Mouse (Mus musculus): ENCODE data around the gene Cemip2. TPM values are rescaled to one million over a fixed set of nuclear protein-coding genes. Genes with fewer than 3 reads are reported as not detected.

Cemip2 gene
- polyA plus RNA-seq, 1 experiment from 2014 or later = 41.2 TPM

DNA sequence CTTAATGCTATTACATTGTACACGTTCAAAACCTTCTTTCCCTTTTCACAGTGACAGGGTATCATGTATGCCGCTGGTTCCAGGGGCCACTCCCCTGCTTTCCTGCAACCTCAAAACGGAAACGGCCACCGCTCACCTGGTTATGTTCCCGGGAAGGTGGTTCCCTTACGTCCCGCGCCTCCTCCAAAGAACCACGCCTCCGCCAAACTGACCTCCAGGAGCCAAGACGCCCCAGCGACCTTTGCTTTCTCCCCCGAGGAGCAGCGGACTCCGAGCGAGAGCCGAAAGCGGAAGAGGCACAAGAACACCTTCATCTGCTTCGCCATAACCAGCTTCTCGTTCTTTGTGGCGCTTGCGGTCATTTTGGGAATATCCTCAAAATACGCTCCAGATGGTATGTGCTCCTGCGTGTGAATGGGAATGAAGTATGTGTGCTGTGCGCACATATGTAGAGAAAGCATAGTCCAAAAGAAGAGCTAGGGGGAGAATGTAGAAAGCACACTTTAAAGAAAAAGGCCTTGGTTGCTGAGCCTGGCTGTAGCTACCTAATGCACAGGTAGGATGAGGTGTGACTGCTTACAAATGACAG is 14.5 kb downstream of the Cemip2 start:
- H3K9ac ChIP-seq = no peak overlapping the region
- H3K27me3 ChIP-seq = no peaks in the 10 kb centered on the region
- no peak overlapping the region for H3K4me3 ChIP-seq
- peaks cover 18% of the 10 kb centered on the region for H3K36me3 ChIP-seq
- H3K9me3 ChIP-seq (replicated peaks) = no peaks in the 10 kb centered on the region
- peaks cover 3% of the 10 kb centered on the region for H3K4me1 ChIP-seq (replicated peaks)
- H3K27ac ChIP-seq = no peak overlapping the region
- WGBS = 91% methylated on average over 26 of the region's 26 CpGs
- no peak for ATAC-seq (replicated peaks; ENCODE audit: insufficient number of reproducible peaks, insufficient read depth, low FRiP score, low read depth)
- H3K4me2 ChIP-seq = no peak overlapping the region

DNA sequence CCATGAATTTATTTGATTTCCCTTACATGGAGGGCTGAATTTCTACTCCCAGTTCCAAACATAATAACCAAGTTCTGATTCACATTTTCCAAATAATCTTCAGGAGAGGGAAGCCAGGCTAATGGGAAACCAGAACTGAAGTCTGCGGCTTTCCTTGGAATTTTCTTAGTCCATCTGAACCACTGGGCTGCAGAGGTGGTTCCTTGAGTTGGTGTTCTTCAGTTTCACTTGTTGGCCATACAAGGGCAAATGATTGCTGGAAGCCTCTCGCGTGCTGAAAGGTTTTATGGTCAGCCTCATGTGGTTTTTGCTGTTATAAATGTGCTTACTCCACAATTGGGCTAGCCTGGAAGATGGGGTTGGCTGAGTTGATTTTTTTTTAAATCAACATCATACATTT is 16.4 kb downstream of the Cemip2 start:
- no peak overlapping the region for H3K4me3 ChIP-seq
- no peak overlapping the region for H3K4me2 ChIP-seq
- H3K36me3 ChIP-seq = peaks cover 33% of the 10 kb centered on the region
- WGBS = 94% methylated on average over 3 of the region's 3 CpGs
- no peaks in the 10 kb centered on the region for H3K27me3 ChIP-seq
- no peak overlapping the region for H3K9ac ChIP-seq
- no peak overlapping the region for H3K27ac ChIP-seq
- H3K4me1 ChIP-seq (replicated peaks) = peaks cover 13% of the 10 kb centered on the region
- no peak for ATAC-seq (replicated peaks; ENCODE audit: insufficient number of reproducible peaks, insufficient read depth, low FRiP score, low read depth)
- no peaks in the 10 kb centered on the region for H3K9me3 ChIP-seq (replicated peaks)

DNA sequence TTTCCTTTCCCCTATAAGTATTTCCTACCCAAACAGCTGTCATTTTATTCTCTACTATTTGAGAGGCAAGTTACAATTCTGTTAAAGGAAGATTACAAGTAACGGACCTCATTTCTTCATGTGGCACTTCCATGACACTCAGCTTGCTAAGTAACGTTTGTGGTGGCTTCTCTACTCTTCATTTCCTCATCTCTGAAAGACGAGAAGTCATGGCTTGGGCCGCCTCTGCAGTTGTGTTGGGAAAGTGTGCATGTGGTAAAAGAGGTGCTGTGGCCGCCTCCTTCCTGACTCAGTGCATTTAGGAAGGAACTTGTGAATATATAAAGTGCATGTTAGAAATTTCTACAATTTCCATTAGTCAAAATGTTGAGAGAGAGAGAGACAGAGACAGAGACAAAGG is 18.2 kb downstream of the Cemip2 start:
- Histone ChIP-seq H3K9me3 (replicated peaks) (no peaks in the 10 kb centered on the region), H3K27me3 (no peaks in the 10 kb centered on the region), H3K9ac (no peak overlapping the region), H3K4me2 (no peak overlapping the region), H3K36me3 (peaks cover 43% of the 10 kb centered on the region), H3K4me1 (replicated peaks) (peaks cover 18% of the 10 kb centered on the region), H3K27ac (no peak overlapping the region), H3K4me3 (no peak overlapping the region)
- ATAC-seq (replicated peaks; ENCODE audit: insufficient number of reproducible peaks, insufficient read depth, low FRiP score, low read depth) = no peak
- 78% methylated on average over 5 of the region's 5 CpGs for WGBS

DNA sequence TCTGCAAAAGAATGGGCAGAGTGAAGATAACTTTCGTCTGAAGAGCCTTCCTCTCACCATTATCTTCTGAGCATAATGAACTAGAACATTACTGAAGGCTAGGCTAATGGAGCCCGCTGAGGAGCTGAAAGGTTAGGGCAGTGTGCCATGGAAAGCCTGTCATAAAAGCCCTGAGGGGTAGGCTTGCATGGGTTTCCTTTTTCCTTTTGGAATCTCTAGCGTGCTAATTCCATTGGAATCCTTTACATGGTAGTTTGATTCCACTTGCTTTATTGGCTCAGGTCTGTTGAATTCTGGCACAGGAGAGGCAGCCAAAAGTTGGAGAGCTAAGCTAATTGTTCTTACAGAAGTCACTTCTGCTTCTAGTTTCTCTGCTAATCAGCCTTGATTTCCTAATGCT is 20.6 kb downstream of the Cemip2 start:
- no peak for ATAC-seq (replicated peaks; ENCODE audit: insufficient number of reproducible peaks, insufficient read depth, low FRiP score, low read depth)
- H3K4me1 ChIP-seq (replicated peaks) = peaks cover 18% of the 10 kb centered on the region
- H3K4me2 ChIP-seq = no peak overlapping the region
- no peaks in the 10 kb centered on the region for H3K9me3 ChIP-seq (replicated peaks)
- H3K36me3 ChIP-seq = peaks cover 56% of the 10 kb centered on the region
- peak overlapping the region; percentile 10 for H3K27ac ChIP-seq
- WGBS = 38% methylated on average over 3 of the region's 3 CpGs
- no peak overlapping the region for H3K4me3 ChIP-seq
- no peak overlapping the region for H3K9ac ChIP-seq
- H3K27me3 ChIP-seq = no peaks in the 10 kb centered on the region

DNA sequence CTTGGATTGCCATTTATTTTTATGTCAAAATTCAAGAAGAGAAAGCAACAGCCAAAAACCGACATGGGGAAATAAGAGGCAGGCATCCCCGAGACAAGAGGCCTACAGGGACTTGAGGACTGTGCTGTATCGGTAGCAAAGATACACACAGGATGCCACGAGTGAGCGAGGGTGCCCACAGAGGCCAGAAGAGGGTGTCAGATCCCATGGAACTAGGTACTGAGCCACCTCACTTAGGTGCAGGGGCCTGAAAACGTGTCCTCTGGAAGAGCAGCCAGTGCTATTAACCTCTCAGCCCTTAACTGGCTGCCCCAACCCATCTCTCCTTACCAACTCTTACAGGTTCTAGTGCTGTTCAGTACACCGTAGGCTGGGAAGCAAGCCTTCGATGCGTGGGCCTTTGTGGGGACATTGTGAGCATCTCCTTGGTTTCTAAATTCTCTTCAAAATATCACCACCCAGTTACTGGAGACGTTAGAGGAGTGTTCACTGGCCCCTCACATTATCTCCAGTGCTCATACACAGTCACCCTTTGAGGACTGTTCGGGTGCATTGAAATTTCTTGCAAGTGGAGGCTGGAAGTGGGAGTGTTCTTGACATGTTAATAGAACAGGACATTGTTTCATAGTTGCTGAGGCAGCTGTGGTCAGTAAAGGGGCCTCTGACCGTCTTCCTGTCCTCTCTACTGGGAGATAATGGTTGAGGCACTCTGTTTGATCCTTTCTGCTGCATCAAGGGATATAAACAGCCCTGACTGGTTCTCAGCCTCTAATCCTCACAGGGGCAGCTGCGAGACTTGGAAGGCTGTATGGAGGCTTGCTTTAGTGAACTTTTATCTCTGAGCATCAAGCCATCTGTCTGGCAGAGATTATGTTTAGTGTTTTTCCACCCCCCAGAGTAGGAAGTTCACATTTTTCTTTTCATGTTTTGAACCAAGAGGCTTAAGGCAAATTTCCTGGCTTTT is 21.6 kb downstream of the Cemip2 start:
- Histone ChIP-seq H3K9me3 (replicated peaks) (no peaks in the 10 kb centered on the region), H3K27ac (peak overlapping the region; percentile 60), H3K4me3 (no peak overlapping the region), H3K4me2 (no peak overlapping the region), H3K4me1 (replicated peaks) (peaks cover 20% of the 10 kb centered on the region), H3K36me3 (peaks cover 63% of the 10 kb centered on the region), H3K27me3 (no peaks in the 10 kb centered on the region), H3K9ac (no peak overlapping the region)
- ATAC-seq (replicated peaks; ENCODE audit: insufficient number of reproducible peaks, insufficient read depth, low FRiP score, low read depth) = no peak
- WGBS = 51% methylated on average over 13 of the region's 13 CpGs

DNA sequence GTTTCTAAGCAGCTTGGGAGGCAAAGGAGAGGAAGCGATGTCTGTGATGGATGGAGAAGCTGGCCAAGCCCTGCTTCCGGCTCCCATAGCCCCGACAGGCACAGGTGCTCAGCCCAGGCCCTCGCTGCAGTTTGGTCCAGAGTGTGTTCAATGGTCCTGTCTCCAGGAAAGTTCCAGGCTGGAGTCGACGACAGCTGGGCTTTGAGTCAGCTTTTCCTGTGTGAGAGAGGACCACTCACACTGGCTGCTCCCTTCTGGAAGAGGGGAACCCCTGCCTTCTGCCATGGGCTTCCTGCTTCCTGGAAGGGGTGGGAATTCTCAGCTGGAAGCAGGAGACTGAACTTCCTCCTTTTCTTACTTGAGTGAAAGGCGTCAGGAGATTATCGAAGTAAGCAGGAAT is 26.3 kb downstream of the Cemip2 start:
- Histone ChIP-seq H3K4me3 (no peak overlapping the region), H3K27me3 (no peaks in the 10 kb centered on the region), H3K4me1 (replicated peaks) (peaks cover 11% of the 10 kb centered on the region), H3K27ac (peak overlapping the region; percentile 27; the same call in 1 of the 2 replicates), H3K4me2 (no peak overlapping the region), H3K9ac (no peak overlapping the region), H3K36me3 (peaks cover 80% of the 10 kb centered on the region), H3K9me3 (replicated peaks) (no peaks in the 10 kb centered on the region)
- no peak for ATAC-seq (replicated peaks; ENCODE audit: insufficient number of reproducible peaks, insufficient read depth, low FRiP score, low read depth)
- WGBS = 66% methylated on average over 8 of the region's 8 CpGs

DNA sequence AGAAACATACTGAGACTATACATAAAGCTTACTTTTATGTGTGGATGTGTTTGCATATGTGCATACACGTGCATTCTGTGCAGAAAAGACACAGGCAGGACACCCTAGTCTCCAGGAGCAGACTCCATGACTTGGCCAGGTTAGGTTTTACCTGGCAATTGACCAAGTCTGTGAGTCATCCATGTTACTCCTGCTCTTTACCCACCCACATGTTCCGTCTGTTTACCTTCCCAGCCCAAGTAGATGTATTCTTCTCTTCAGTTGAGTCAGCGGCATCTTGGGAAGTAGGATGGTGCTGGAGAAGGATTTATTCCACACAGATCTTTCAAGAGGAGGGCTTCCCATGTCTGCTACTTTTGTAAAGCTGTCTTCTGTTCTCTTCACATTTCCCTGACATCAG is 27.2 kb downstream of the Cemip2 start:
- no peaks in the 10 kb centered on the region for H3K9me3 ChIP-seq (replicated peaks)
- ATAC-seq (replicated peaks; ENCODE audit: insufficient number of reproducible peaks, insufficient read depth, low FRiP score, low read depth) = no peak
- H3K4me3 ChIP-seq = no peak overlapping the region
- 58% methylated on average over 3 of the region's 3 CpGs for WGBS
- H3K4me1 ChIP-seq (replicated peaks) = 0 out of 2 replicates have a peak, but pooled peaks cover 4% of the 10 kb centered on the region
- peaks cover 85% of the 10 kb centered on the region for H3K36me3 ChIP-seq
- no peaks in the 10 kb centered on the region for H3K27me3 ChIP-seq
- H3K27ac ChIP-seq = no peak overlapping the region
- H3K9ac ChIP-seq = no peak overlapping the region
- H3K4me2 ChIP-seq = no peak overlapping the region

DNA sequence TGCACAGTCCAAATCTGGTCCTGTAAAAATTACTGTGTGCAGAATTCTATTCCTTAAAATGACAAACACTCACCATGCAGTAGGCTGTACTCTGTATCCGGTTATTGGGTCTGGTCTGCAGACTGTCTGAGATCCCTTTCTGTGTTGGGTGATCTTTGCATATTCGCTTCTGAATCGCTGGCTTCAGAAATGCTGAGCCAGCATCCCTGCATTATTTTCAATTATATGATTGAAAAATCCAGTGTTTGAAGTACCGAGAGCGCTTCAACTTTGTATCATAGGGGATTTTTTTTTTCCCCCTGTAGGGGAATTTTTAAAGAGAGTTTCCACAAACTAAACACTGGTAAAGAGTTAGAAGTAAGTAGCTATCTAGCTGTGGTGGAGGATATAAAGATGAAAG is 32.0 kb downstream of the Cemip2 start:
- Histone ChIP-seq H3K27ac (no peak overlapping the region), H3K4me2 (no peak overlapping the region), H3K36me3 (peaks cover 77% of the 10 kb centered on the region), H3K27me3 (no peaks in the 10 kb centered on the region), H3K4me1 (replicated peaks) (0 out of 2 replicates have a peak, but pooled peaks cover 2% of the 10 kb centered on the region), H3K9me3 (replicated peaks) (no peaks in the 10 kb centered on the region), H3K9ac (no peak overlapping the region), H3K4me3 (no peak overlapping the region)
- 91% methylated on average over 5 of the region's 5 CpGs for WGBS
- no peak for ATAC-seq (replicated peaks; ENCODE audit: insufficient number of reproducible peaks, insufficient read depth, low FRiP score, low read depth)

DNA sequence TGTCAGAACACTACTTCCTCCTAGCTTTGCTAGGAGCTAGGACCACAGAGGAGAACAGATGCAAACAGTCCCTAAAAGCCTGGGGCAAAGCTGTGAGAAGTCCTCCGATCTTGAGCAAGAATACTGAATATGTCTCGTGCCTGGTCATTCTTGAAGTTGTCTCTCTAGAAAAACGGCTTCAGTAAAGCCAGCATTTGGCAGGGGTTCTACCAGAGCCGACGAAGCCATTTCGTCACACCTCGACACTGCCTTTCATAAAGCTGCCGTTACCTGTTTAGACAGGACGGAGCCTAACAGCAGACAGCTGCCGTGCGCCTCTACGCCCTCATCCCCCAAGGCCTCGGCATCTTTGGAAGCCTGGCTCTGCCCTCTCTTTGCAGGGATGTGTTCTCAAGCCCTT is 35.4 kb downstream of the Cemip2 start:
- ATAC-seq (replicated peaks; ENCODE audit: insufficient number of reproducible peaks, insufficient read depth, low FRiP score, low read depth) = no peak
- 0 out of 2 replicates have a peak, but pooled peaks cover under 1% of the 10 kb centered on the region for H3K4me1 ChIP-seq (replicated peaks)
- no peak overlapping the region for H3K27ac ChIP-seq
- H3K9me3 ChIP-seq (replicated peaks) = no peaks in the 10 kb centered on the region
- no peaks in the 10 kb centered on the region for H3K27me3 ChIP-seq
- no peak overlapping the region for H3K4me2 ChIP-seq
- no peak overlapping the region for H3K9ac ChIP-seq
- no peak overlapping the region for H3K4me3 ChIP-seq
- peaks cover 74% of the 10 kb centered on the region for H3K36me3 ChIP-seq
- 80% methylated on average over 13 of the region's 13 CpGs for WGBS

DNA sequence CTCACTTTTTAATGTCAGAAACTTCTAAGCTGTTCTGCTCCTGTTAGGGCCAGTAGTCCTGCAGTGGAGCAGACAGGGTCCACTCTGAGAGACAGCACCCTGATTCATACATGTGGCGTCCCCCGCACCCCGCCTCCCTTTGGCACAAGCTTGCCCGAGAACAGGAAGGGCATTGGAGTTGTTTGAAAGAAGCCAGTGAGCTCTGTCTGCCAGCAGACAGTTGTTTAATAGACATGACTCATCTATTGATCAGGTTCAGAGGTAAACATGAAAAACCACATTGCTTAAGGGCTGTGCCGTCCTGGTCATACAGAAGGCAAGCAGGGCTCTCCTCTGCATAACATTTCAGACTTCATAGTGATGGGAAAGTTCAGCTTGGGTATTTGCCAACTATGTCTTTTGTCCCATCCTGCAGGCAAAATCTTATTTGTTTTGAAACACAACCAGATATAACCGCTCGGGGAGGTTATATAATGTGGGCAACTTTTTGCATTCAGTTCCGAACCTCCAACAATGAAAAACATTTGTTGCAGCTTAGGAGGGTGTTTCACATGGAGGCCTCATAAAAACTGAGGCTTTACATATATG is 36.4 kb downstream of the Cemip2 start:
- Histone ChIP-seq H3K4me3 (no peak overlapping the region), H3K9ac (no peak overlapping the region), H3K4me1 (replicated peaks) (peaks cover 8% of the 10 kb centered on the region), H3K27ac (no peak overlapping the region), H3K27me3 (no peaks in the 10 kb centered on the region), H3K4me2 (no peak overlapping the region), H3K36me3 (peaks cover 67% of the 10 kb centered on the region), H3K9me3 (replicated peaks) (no peaks in the 10 kb centered on the region)
- WGBS = 76% methylated on average over 8 of the region's 8 CpGs
- ATAC-seq (replicated peaks; ENCODE audit: insufficient number of reproducible peaks, insufficient read depth, low FRiP score, low read depth) = no peak

DNA sequence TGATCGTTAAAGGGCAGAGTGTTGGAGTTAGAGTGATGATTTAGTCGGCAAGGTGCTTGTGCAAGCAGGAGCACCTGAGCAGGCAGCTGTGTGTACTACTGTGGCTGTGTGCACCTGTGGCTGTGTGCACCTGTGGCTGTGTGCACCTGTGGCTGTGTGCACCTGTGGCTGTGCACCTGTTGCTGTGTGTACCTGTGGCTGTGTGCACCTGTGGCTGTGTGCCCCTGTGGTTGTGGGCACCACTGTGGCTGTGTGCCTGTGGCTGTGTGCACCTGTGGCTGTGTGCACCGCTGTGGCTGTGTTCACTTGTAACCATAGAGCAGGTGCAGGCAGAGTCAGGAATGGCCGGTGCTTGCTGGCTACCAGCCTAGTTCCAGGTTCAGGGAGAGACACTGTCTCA is 38.1 kb downstream of the Cemip2 start:
- H3K4me1 ChIP-seq (replicated peaks) = peaks cover 22% of the 10 kb centered on the region
- H3K36me3 ChIP-seq = peaks cover 55% of the 10 kb centered on the region
- no peak overlapping the region for H3K4me2 ChIP-seq
- 94% methylated on average over 4 of the region's 4 CpGs for WGBS
- H3K9ac ChIP-seq = no peak overlapping the region
- ATAC-seq (replicated peaks; ENCODE audit: insufficient number of reproducible peaks, insufficient read depth, low FRiP score, low read depth) = no peak
- H3K27ac ChIP-seq = no peak overlapping the region
- H3K27me3 ChIP-seq = no peaks in the 10 kb centered on the region
- no peaks in the 10 kb centered on the region for H3K9me3 ChIP-seq (replicated peaks)
- no peak overlapping the region for H3K4me3 ChIP-seq
